Mouse (Mus musculus) kidney, postnatal 14 days (tissue): ENCODE data around the gene Disc1.
A peak's percentile ranks its signal among the peaks of the same experiment; 100 is the strongest.

ENCODE experiments used
- DNase-seq: peaks from one replicate; pipeline ENCODE4 v3.0.0; 2022; ENCODE audit warnings: mixed read lengths

Gene Disc1

DNA sequence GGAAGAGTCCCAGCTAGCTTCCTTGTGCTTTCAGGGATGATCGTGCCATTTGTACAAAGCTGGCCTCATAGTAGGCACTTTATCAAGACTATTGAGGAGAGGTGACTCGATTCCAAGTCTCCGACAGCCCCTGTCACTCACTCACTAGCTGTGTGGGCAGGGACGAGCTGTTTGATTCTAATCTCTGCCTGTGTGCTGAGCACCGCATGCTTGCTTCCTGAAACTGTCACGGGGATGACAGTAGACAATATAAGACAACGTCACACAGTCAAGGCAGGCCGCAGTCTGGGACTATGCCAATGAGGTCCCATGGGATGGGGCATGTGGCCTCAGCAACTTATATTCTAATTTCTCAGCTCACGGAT lies 13.6 kb downstream of the Disc1 start:
- DNase-seq, result peak; percentile 74

DNA sequence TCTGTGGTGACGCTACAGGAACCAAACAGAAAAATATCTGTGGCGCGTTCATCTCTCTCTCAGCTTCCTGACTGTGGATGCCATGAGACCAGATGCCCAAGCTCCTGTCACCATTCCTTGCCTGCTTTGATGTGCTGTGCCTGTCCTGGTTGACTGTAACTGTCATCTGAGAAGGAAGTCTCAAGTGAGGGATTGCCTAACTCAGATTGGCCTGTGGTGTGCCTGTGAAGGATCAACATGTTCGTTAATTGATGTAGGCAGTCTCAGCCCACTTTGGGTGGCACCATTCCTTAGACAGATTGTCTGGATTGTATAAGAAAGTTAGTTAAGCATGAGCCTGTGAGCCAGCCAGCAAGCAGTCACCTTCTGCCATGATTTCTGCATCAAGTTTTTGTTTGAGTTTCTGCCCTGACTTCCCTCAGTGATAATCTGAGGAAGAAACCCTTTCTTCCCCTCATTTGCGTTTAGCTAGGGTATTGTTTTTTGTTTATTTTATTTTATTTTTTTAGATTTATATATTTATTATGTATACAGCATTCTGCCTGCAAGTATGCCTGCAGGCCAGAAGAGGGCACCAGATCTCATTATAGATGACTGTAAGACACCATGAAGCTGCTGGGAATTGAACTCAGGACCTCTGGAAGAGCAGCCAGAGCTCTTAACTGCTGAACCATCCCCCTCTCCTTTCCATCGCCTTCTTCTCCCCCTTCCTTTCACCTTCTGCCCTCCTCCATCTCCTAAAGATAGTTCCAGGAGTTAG lies 14.3 kb downstream of the Disc1 start:
- DNase-seq, result no peak

DNA sequence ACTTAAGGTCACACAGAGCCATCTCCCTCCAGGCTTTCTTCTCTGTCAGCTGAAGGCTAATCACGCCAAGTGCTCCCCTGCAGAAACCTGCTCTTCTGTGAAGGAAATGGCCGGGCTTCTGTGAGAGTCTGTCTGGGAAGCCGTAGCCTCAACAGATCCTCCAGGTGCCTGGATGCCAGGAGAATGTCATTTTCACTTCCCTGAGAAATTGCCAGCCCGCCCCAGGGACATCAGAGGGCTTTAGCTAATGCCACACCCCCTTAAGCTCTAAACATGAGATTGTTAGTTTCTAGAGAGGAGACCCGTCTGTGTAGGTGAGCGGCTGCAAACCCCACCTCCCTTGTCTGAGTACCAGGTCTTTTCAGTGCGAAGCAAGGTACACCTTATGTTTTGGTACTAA lies 15.3 kb downstream of the Disc1 start:
- DNase-seq, result no peak

DNA sequence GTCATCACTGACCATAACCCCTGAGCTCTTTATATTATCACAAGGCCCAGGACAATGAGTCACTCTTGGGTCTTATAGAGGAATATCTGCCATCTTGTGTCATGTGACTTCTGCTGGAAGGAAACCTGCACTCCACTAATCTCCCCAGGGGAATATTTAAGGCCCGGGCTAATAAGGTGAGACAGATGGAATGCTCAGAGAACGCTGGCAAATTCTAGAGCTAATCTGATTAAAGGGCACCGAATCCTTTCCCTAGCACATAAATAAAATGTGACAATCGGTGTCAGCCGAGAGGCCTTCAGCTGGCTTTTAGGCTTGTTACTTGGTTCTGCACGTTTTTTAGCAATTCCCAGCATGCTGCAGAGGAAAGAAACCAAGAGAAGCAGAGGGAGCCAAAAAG lies 15.7 kb downstream of the Disc1 start:
- no peak for DNase-seq

DNA sequence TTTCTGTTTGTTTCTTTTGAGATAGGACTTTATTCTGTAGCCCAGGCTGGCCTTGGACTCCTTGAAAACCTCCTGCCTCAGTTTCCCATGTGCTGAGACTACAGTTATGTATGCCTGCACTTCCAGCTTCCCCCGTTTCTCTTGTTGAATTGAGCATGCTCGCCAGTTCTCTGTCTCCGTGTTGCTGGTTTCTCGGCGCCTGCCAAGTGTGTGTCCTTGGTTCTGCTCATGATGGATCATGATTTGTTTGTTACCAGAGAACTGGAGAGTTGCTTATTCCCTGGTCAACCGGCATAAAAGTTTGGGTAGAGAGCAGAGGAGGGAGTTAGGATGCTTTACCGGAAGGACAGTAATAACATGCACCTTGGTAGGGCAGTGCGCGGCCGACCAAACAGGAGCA lies 20.1 kb downstream of the Disc1 start:
- no peak for DNase-seq

DNA sequence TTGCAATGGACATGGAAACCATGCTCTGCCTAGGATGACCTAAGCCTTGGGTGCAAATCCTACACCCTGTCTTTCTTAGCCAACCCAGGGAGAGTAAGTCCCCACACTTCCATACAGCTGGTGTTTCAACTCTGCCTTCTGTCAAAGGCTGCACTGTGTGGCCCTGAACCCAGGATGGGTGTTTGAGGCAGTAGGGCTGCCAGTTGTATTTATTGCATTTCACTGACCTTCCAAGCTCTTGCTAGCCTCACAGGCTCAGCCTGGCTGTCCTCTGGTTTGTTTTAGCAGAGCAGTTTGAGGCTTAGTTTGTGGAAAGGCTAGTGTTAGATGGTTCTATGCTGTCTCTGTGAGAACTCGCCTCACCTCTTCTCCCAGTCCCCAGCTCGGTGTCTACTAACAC lies 20.6 kb downstream of the Disc1 start:
- DNase-seq, result no peak

DNA sequence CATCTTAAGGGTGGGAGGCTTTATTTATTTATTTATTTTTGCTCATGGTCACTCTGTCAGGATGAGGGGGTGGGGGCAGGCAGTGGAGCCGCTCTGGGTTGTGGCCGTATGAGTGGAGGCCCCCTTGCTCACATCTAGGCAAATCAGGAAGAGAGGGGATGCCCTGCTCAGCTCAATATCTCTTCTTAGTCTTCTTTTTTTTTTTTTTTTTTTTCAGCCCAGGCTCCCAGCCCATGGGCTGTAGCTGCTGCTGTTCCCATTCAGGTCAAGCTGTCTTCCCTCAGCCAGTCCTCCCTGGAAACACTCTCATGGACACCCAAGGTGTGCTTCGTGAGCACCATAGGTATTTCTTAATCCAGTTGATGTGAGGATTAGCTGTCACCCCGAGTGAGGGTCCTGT lies 21.4 kb downstream of the Disc1 start:
- no peak for DNase-seq

DNA sequence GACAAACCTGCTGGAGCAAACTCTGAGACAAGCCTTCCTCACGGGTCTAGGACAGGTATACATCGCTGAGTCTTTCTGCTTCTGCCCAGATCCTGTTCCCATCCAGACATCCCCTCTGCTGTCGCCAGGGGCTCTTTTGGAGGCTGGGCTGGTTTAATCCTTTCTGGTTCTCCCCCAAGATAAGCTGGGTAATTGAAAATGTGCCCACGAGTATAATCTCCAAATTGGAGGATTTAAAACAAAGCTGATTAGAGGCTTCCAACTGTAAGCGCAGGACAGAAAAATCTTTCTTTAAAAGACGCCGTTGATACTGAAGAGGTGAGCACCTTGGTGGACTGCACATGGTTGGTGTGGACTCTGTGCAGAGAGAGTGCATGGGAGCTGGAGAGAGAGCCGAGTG lies 23.3 kb downstream of the Disc1 start:
- no peak for DNase-seq

DNA sequence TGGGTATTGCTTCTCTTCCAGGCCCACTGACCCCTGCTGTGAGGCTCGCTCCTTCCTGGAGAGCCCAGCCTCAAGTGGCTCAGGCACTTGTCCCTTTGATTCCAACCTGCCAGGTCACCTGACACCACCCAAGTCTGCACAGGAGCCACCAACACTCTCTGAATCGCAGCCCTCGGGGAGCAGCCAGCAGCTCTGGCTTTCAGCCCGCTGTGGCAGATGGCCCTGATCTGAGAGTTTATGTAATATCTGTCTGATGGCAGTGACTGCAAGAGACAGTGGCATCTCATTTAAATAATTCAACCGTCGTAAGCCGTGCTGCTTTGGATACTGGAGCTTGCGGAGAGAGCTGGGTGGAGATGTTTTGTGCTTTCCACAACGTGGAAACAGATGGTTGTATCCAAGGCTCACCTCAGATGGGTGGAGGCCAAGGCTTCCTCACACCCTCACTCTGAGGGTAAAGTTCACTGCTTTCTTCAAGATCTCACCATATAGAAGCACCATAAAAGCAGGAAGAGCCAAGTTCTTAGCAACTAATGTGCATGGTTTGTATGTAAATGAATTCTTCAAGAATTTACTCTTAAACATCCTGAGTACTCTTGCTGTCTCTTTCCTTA lies 24.9 kb downstream of the Disc1 start:
- no peak for DNase-seq

DNA sequence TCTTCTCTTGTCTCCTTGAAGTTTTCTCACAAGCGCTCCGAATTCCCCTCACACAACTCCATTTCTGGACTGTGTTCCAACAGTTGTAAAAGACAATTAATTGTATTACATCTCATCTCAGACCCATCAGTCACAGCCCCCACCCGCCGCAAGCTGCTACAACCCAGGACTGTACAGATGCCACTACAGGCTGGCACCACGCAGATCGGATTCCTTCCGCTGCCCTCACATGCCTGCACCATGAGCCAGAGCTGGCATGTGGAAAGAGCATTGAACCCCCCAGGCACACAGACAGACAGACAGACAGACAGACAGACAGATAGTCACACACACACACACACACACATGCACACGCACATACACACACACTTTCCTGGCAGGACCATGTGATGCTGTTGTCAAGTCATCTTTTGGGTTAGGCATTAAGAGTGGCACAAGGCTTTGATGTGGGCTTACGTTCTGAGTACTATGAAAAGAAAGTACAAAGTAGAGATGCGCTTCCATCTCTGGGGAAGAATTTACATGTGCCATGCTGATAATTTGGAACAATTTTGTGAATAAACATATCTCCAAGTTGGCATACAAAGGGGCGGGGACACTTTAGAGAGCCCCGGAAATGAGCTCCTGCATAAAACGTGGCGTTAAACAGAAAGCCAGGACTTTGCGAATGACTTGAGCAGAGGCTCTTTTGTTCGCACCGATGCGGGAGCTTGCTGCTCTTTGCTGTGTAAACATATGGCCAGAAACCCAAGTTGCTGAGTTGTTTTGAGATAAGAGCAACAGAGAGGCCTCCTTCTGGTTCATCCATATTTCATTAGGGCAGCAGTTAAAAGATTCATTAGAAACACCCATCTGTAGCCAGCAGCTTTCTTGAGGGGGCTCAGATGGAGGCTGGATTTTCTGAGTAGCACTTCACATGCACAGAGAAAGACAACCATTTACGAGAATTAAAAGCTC lies 26.7 kb downstream of the Disc1 start:
- DNase-seq, result no peak

DNA sequence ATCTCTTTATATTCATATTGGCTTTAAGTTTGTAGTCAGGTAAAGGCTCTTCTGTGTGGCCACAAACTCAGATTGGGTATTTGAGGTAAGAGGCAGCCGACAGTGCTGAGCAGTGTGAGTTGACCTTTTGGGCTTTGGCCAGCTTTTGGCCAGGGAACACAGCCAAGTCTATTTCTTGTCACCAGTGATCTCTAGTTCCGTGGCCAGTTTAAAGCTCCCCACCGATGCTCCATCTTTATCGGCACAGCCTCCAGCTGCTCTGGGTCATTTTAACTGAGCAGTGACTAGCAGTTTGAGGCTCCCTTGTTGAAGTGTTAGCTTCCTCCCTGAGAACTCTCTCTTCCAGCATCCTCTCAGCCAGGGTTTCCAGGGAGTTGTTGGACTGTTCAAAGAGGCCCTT lies 29.8 kb downstream of the Disc1 start:
- peak; percentile 78 for DNase-seq

DNA sequence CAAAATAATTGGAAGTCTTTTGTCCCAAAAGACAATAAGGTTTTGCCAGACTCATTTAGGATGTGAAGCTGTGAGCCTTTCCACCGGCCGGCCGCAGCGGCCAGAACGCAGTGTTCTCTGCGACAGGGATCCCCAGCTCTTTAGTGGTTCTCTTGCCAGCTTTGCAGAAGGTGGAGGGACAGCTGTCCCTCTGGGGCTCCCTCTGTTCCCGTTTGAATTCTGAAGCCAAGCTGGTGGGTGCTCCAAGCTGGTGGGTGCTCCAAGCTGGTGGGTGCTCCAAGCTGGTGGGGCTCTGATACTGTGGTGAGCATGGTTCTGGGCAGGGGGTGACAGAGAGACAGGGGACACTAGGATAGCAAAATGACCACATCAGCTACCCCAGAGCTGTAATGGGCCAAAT lies 30.5 kb downstream of the Disc1 start:
- no peak for DNase-seq

DNA sequence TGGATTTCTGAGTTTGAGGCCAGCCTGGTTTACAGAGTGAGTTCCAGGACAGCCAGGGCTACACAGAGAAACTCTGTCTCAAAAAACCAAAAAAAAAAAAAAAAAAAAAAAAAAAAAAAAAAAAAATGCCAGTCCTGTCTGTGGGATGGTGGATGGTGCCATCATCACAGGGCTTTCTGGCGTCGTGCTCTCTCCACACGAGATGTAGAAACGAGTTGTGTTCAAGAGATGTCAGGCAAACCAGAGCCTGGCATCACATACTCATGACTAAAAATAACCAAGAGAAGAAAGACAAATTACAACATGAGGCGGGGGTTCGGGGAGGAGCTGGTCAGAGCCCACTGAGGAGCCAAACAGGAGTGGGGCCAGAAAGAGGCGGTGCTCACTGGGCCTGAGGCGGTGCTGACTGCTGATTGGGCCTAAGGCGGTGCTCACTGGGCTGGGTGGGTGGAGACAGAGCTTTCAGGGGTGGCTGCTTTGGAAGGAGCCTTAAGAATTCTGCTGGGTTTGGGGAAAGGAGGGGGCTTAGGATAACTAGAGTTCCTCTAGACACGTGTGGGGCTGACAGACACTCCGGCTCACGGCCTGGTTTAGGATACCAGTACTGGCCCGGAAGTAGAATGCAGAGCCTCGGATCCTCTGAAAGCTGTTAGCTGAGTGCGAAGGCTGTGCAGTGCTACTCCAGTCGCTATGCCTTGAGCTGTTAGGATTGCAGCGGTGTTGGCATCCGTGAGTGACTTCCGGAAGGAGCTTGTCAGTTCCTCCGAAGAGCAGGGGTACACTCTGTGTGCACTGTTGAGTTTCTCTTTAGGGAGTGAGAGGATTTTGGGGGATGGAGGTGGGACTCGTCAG lies 37.1 kb downstream of the Disc1 start:
- DNase-seq, result peak; percentile 79

DNA sequence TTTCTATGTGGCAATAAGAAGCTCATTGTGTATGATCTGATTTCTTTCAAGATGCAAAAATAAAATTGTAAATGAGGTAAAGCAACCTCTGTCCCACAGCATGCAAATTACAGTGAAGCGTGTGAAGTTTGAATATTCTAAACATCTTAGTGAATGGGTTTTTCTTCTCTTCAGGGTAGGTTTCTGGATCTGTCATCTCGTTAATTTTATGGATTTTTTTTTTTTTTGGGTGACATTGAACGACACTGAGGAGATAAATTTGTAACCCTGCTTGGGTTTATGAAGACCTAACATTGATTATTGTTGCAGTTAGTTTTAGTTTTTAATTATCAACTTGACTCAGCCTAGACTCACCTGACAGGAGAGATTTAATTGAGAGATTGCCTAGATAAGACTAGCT lies 43.1 kb downstream of the Disc1 start:
- no peak for DNase-seq

DNA sequence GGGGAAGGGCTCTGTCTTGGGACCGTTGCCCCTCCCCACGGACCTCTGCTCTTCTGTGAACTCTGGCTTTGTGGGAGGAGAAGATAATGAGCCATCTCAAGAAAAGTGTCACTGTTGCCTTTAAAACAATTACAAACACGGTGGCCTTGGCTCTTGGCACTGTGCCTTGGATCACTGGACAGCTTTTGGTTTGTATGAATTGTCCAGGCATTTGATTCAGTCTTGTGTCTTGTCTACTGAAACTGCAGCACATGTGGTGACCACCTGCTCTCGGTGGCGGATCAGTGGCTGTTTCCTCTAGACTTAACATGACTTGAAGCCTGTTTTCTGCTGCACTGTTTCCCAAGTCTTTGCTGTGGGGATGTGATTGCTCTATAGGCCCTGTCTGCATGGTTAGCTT lies 44.1 kb downstream of the Disc1 start:
- DNase-seq, result no peak

DNA sequence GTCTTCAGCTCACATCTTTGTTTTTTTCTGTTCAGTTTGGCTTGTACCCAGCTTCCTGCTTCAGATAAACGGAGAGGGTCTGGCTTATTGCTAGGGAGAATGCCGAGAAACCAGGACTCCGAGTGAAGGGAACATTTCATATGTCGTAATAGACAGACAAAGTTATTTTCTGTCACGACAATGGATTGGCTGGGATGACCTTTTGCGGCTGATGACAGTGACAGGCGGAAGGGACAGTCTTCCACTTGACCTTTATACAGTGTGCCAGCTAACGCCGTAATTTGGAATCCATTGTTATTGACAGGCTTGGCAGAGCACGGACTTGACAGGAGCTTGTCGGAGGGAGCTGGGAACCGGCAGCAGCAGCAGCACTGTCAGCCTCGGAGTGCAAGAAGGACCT lies 48.3 kb downstream of the Disc1 start:
- DNase-seq, result no peak

DNA sequence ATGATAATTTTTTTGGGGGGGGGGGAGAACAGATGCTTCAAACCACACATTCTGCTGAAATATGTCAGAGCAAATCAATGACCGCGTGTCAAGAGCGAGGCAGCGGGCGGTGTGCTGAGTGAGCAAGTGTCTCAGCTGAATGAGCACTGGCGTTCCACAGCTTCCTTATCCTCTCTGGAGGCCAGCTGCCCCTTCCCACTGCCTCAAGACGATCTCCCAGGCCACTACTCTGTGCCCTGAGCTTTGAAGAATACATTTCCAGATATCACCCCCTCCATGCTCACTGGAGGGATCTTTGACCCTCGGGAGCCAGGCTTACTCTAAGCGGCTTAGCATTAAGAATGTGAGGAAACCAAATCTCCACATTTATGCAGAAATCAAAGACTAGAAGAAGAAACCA lies 59.2 kb downstream of the Disc1 start:
- DNase-seq, result peak; percentile 32

DNA sequence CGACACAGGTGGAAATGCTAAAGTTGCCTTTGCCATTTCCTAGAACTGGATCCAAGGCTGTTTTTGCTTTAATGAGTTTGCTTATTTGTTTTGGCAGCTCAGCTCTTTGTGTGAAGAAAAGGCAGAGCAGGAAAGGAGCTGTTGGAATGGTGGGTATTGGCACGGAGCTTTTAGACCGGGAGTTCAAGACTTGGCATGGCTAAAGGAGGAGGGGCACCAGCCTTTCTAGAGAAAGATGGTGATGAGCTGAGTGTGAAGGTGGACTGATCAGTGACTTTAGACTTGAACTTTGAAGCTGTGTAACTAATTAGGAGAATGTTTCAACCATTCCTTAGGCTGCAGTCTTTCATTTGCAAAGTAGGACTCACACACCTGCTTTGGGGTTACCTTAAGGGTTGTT lies 59.8 kb downstream of the Disc1 start:
- DNase-seq, result no peak

DNA sequence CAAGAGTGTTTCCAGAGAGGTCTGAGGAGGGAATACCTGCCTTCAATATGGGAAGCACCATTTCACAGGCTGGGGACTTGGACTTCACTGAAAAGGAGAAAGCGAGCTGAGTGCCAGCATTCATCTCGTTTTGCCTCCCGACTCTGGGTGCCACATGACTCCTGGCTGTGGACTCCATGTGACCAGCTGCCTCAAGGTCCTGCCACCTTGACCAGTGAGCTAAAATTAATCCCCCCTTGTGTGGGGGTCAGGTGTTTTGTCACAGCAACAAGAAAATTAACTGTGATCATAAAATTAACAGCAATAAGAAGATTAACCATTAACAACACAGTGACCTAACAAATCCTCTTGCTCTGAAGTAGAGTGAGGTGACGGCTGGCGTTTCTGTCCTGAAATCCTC lies 61.3 kb downstream of the Disc1 start:
- no peak for DNase-seq

DNA sequence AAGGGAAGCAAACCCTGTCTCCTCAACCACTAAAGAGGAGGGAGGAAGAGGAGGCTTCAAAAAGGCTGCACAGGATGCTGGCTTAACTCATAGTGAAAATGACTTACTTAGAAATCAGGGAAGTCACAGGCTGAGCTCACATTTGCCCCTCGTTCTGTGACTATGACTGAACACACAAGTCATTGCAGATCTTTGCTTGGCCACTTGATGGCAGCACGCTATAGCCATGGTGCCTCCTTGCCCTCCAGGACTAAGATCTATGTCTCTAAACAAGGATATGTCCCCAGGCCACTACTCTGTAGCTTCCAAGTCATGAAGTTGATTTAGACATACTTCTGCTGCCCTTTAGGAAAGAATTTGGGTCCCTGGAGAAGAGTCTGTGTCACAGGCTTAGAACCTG lies 62.6 kb downstream of the Disc1 start:
- DNase-seq, result peak; percentile 58

DNA sequence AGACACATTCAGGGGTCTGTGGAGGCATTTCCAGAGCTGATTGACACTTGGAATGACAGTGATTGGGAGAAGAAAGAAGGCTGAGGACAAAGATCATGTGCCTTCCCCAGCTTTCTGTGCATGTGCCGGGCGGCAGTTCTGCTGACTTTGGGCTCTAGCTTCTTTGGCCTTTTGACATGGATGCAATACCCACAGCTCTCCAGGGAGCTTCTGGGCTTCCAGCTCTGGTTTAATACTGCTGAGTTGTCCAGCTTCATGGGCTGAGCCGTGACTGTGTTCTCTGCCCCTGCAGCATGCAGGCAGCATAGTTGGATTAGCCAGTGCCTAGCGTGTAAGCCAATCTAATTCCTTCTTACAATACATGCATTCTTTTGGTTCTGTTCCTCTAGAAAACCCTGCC lies 72.5 kb downstream of the Disc1 start:
- DNase-seq, result peak; percentile 39

DNA sequence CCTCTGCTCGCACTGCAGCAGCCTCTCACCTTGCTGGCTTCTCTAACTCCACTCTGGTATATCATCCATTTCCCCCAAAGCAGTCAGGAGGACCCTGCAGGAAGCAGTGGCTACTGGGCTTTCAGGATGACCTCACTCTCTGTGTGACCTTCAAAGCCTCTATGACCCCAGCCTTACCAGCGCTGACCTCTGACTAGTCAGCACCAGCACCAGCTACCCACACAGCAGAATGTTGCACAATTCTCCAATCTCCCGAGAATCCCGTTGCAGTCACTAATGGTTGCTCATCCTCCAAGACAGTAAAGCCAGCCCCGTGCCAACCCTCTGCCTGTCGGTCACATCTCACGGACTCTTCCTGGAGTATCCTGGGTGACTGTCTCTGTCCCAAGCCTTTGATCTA lies 73.6 kb downstream of the Disc1 start:
- no peak for DNase-seq

DNA sequence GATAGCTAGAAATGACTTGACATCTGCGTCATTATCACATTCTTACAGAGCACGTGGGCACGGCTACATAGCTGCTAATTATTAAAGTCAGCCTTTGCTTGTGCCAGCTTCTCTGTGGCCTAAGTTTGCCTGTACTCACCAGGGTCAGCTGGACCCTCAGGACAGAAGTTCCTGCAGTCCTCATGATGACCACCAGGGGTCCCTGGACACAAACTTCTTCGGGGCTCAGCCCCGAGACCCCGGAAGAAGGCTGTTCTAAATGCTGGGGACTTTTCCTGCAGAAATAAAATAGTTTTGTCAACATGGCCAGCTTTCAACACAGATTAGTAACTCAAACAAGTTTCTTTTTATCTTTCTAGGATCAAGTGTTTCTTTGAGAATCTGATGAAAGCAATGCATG lies 74.3 kb downstream of the Disc1 start:
- peak; percentile 50 for DNase-seq
